In genomic region chr13:41339653-41340351, GRCm38 (mm10) we compare ENCODE assay signal across 8 mouse cellular contexts.
DNase-seq lines count a peak whose midpoint lies in the region; ATAC-seq and TF ChIP-seq lines count a peak whose summit lies in the region.

No protein-coding gene starts in this region.

- H3K4me1 ChIP-seq in thymus, adult 2 months (replicated peaks; ENCODE audit: control insufficient read depth, insufficient read depth, low read length): no peaks in the 10 kb centered on the region

- no peak overlapping the region for H3K4me3 ChIP-seq in thymus, adult 2 months (ENCODE audit: control insufficient read depth, insufficient read depth, low read length)

- no peaks in the 10 kb centered on the region for H3K27me3 ChIP-seq in thymus, adult 2 months (ENCODE audit: control insufficient read depth, insufficient read depth, low read length)

- no peak for TF ChIP-seq CTCF in thymus, adult 2 months (IDR thresholded peaks at IDR 0.05; ENCODE audit: borderline replicate concordance, control insufficient read depth, extremely low read depth, insufficient read depth, low read length, poor library complexity)

- peaks cover 13% of the 10 kb centered on the region; the same call in 1 of the 2 replicates for H3K36me3 ChIP-seq in thymus, adult 2 months (ENCODE audit: control insufficient read depth, insufficient read depth, low read length)

- no peak overlapping the region for H3K27ac ChIP-seq in thymus, adult 2 months (ENCODE audit: control insufficient read depth, insufficient read depth, low read length)

- WGBS in thymus, adult 2 months: 94% methylated on average over 22 of the region's 22 CpGs

- intact Hi-C loops in left cerebral cortex, postnatal 25 days (cut with DNase I): loop anchor here (1.0 kb wide), 1 partner anchor 18 kb away; no protein-coding TSS in a partner anchor

- no peak for ATAC-seq in granulocyte monocyte progenitor cell, adult 5-6 weeks (replicated peaks; ENCODE audit: poor library complexity, severe bottlenecking)

- no peak for TF ChIP-seq POLR2A in thymus, adult 2 months (IDR thresholded peaks at IDR 0.05; ENCODE audit: control insufficient read depth, extremely low read depth, insufficient read depth, low read length, poor library complexity)

- DNase-seq in 3T3-L1 (ENCODE audit: low read depth, low spot score) (peak; percentile 67), R1 (ENCODE audit: low read depth, low spot score) (peak; percentile 23)
- DNase-seq in gastrocnemius, postnatal 25 days: peak; percentile 62
- DNase-seq in kidney, adult 18-20 months: peak; percentile 68
- peak; percentile 78 to 90 for DNase-seq in left cerebral cortex, postnatal 25 days (ENCODE audit: low spot score in 2 of 2)
- peak; percentile 84 to 92 for DNase-seq in right cerebral cortex, postnatal 10 days (ENCODE audit: low spot score in 2 of 2)
- no peak for DNase-seq in thymus, adult 2 months
